ENCODE assay signal across 15 mouse cellular contexts in genomic region chr19:42072802-42073201, GRCm38 (mm10). TPM values are rescaled to one million over a fixed set of nuclear protein-coding genes. Genes with fewer than 3 reads are reported as not detected.
DNase-seq lines count a peak whose midpoint lies in the region; ATAC-seq and TF ChIP-seq lines count a peak whose summit lies in the region.
"Had no signal": no experiment of that assay in that cellular context is flagged by ENCODE, and none has a peak within 500 bp of the region (broad histone marks: within the 10 kb centered on the region; RNA-seq: fewer than 3 reads in every experiment).

No protein-coding gene starts in this region.

- H3K4me3 ChIP-seq in kidney, embryonic 14.5 days (ENCODE audit: low read length) = no peak overlapping the region
- no peak overlapping the region for H3K4me3 ChIP-seq in intestine, embryonic 16.5 days (ENCODE audit: low read length)
- H3K4me3 ChIP-seq in liver, embryonic 14.5 days (ENCODE audit: insufficient read depth in 1 of 2, low read depth in 2 of 2, low read length in 2 of 2) = no peak overlapping the region
- no peak overlapping the region for H3K4me3 ChIP-seq in forebrain, embryonic 14.5 days (ENCODE audit: low read depth, low read length)
- H3K4me3 ChIP-seq: heart, embryonic 12.5 days; hindbrain, embryonic 12.5 days; neural tube, embryonic 13.5 days; stomach, embryonic 15.5 days had no signal

- peak; percentile 60 for DNase-seq in kidney, adult 18-20 months
- DNase-seq in R1 (ENCODE audit: low read depth, low spot score) = peak; percentile 43
- no peak for DNase-seq in liver, embryonic 14.5 days (ENCODE audit: low read depth in 3 of 3, low spot score in 3 of 3)
- DNase-seq in T-cell, adult 2 months (ENCODE audit: low spot score) = no peak
- no peak for DNase-seq in layer of hippocampus, adult 9-10 months (ENCODE audit: low spot score)
- no peak for DNase-seq in forebrain, embryonic 14.5 days (ENCODE audit: low spot score)
- DNase-seq: cerebellum, adult 9-10 months; right cerebral cortex, postnatal 14 days had no signal

- ATAC-seq in kidney, embryonic 14.5 days (ENCODE audit: low FRiP score, low TSS enrichment) = no peak
- no peak for ATAC-seq in intestine, embryonic 16.5 days
- ATAC-seq in liver, embryonic 14.5 days (ENCODE audit: insufficient read depth) = 0 out of 2 replicates have a peak, but pooled peaks have one; percentile 31
- no peak for ATAC-seq in forebrain, embryonic 14.5 days

- no peaks in the 10 kb centered on the region for H3K27me3 ChIP-seq in kidney, embryonic 14.5 days (ENCODE audit: control insufficient read depth, insufficient read depth, low read length)
- no peaks in the 10 kb centered on the region for H3K27me3 ChIP-seq in intestine, embryonic 16.5 days (replicated peaks; ENCODE audit: control insufficient read depth, insufficient read depth, low read length)
- H3K27me3 ChIP-seq in liver, embryonic 14.5 days (ENCODE audit: control insufficient read depth, insufficient read depth, low read length) = no peaks in the 10 kb centered on the region
- H3K27me3 ChIP-seq in forebrain, embryonic 14.5 days (replicated peaks; ENCODE audit: control insufficient read depth, insufficient read depth, low read length) = no peaks in the 10 kb centered on the region
- H3K27me3 ChIP-seq: heart, embryonic 12.5 days; hindbrain, embryonic 12.5 days; neural tube, embryonic 13.5 days; stomach, embryonic 15.5 days had no signal

- TF ChIP-seq EP300 in liver, embryonic 14.5 days (IDR thresholded peaks at IDR 0.05; ENCODE audit: low read depth) = no peak

- no peak overlapping the region for H3K9ac ChIP-seq in kidney, embryonic 14.5 days (ENCODE audit: low read depth, low read length)
- no peak overlapping the region for H3K9ac ChIP-seq in intestine, embryonic 16.5 days (ENCODE audit: low read depth, low read length)
- no peak overlapping the region for H3K9ac ChIP-seq in liver, embryonic 14.5 days (replicated peaks)
- H3K9ac ChIP-seq in forebrain, embryonic 14.5 days (ENCODE audit: low read length) = no peak overlapping the region
- H3K9ac ChIP-seq: heart, embryonic 12.5 days; hindbrain, embryonic 12.5 days; neural tube, embryonic 13.5 days; stomach, embryonic 15.5 days had no signal

- H3K9me3 ChIP-seq in kidney, embryonic 14.5 days (ENCODE audit: control insufficient read depth, low read length) = no peaks in the 10 kb centered on the region
- no peaks in the 10 kb centered on the region for H3K9me3 ChIP-seq in intestine, embryonic 16.5 days (ENCODE audit: control insufficient read depth, low read length)
- no peaks in the 10 kb centered on the region for H3K9me3 ChIP-seq in liver, embryonic 14.5 days (ENCODE audit: control insufficient read depth, low read length)
- no peaks in the 10 kb centered on the region for H3K9me3 ChIP-seq in forebrain, embryonic 14.5 days (replicated peaks; ENCODE audit: control insufficient read depth, low read length)
- H3K9me3 ChIP-seq: heart, embryonic 12.5 days; hindbrain, embryonic 12.5 days; neural tube, embryonic 13.5 days; stomach, embryonic 15.5 days had no signal

- no peaks in the 10 kb centered on the region for H3K4me1 ChIP-seq in kidney, embryonic 14.5 days (ENCODE audit: control insufficient read depth, insufficient read depth, low read length)
- H3K4me1 ChIP-seq in intestine, embryonic 16.5 days (ENCODE audit: control insufficient read depth, insufficient read depth, low read length) = peaks cover 6% of the 10 kb centered on the region; the same call in 1 of the 2 replicates
- H3K4me1 ChIP-seq in liver, embryonic 14.5 days (replicated peaks; ENCODE audit: control insufficient read depth in 2 of 2, insufficient read depth in 2 of 2, low read length in 1 of 2) = peaks cover 0 to 6% of the 10 kb centered on the region in 2 experiments; a peak in 2 of 4 replicates
- H3K4me1 ChIP-seq in forebrain, embryonic 14.5 days (ENCODE audit: control insufficient read depth, insufficient read depth, low read length) = no peaks in the 10 kb centered on the region
- H3K4me1 ChIP-seq: hindbrain, embryonic 12.5 days; neural tube, embryonic 13.5 days; stomach, embryonic 15.5 days had no signal

- 61% methylated on average over 7 of the region's 7 CpGs for WGBS in kidney, embryonic 14.5 days
- 77% methylated on average over 7 of the region's 7 CpGs for WGBS in intestine, embryonic 16.5 days
- WGBS in liver, embryonic 14.5 days (ENCODE audit: insufficient replicate concordance) = 60% methylated on average over 7 of the region's 7 CpGs
- WGBS in forebrain, embryonic 14.5 days = 88% methylated on average over 7 of the region's 7 CpGs

- no peak overlapping the region for H3K27ac ChIP-seq in kidney, embryonic 14.5 days (ENCODE audit: low read depth, low read length)
- H3K27ac ChIP-seq in intestine, embryonic 16.5 days (ENCODE audit: low read length) = peak overlapping the region; percentile 65; the same call in 1 of the 2 replicates
- H3K27ac ChIP-seq in liver, embryonic 14.5 days = no peak overlapping the region; the same call in 1 of the 2 replicates
- no peak overlapping the region for H3K27ac ChIP-seq in forebrain, embryonic 14.5 days (ENCODE audit: low read depth, low read length)
- H3K27ac ChIP-seq: hindbrain, embryonic 12.5 days; neural tube, embryonic 13.5 days; stomach, embryonic 15.5 days had no signal

- peak; percentile 43 for TF ChIP-seq CTCF in liver, embryonic 14.5 days (IDR thresholded peaks at IDR 0.05; ENCODE audit: low read depth)

- no peak overlapping the region for H3K4me2 ChIP-seq in kidney, embryonic 14.5 days (replicated peaks; ENCODE audit: low read depth, low read length)
- H3K4me2 ChIP-seq in intestine, embryonic 16.5 days (ENCODE audit: low read depth, low read length) = no peak overlapping the region
- H3K4me2 ChIP-seq in liver, embryonic 14.5 days (ENCODE audit: low read depth) = no peak overlapping the region
- no peak overlapping the region for H3K4me2 ChIP-seq in forebrain, embryonic 14.5 days (ENCODE audit: low read length)
- H3K4me2 ChIP-seq: heart, embryonic 12.5 days; hindbrain, embryonic 12.5 days; midbrain, embryonic 11.5 days; neural tube, embryonic 13.5 days; stomach, embryonic 15.5 days had no signal

- peaks cover 13% of the 10 kb centered on the region for H3K36me3 ChIP-seq in kidney, embryonic 14.5 days (ENCODE audit: control insufficient read depth, insufficient read depth, low read length)
- H3K36me3 ChIP-seq in intestine, embryonic 16.5 days (ENCODE audit: control insufficient read depth, insufficient read depth, low read length) = no peaks in the 10 kb centered on the region
- no peaks in the 10 kb centered on the region for H3K36me3 ChIP-seq in liver, embryonic 14.5 days (replicated peaks; ENCODE audit: control insufficient read depth, insufficient read depth, low read depth)
- H3K36me3 ChIP-seq in forebrain, embryonic 14.5 days (ENCODE audit: control insufficient read depth, insufficient read depth, low read length) = peaks cover 30% of the 10 kb centered on the region
- H3K36me3 ChIP-seq: stomach, embryonic 15.5 days had no signal

RNA-seq across cellular contexts. Expression of gene Morn4, which starts 13.4 kb away (rescaled TPM):
- 27.8 and 33.6 TPM in 2 replicates for polyA plus RNA-seq in kidney, embryonic 14.5 days (2014; fragmentation: Nextera tagmentation; extraction: Ambion mirVana)
- 13.9 and 15.8 TPM in 2 replicates for polyA plus RNA-seq in intestine, embryonic 16.5 days (2015; fragmentation: Nextera tagmentation; extraction: Ambion mirVana)
- 1.5 and 1.6 TPM in 2 replicates for polyA plus RNA-seq in liver, embryonic 14.5 days (2012; rRNA removed)
- polyA plus RNA-seq in liver, embryonic 14.5 days (2014; fragmentation: Nextera tagmentation; extraction: Ambion mirVana) = 1.4 TPM in 2 replicates
- polyA plus RNA-seq in forebrain, embryonic 14.5 days (2014; fragmentation: Nextera tagmentation; extraction: Ambion mirVana) = 166 TPM in 2 replicates

RNA-seq across cellular contexts. Expression of gene Pi4k2a, which starts 17.5 kb away (rescaled TPM):
- polyA plus RNA-seq in kidney, embryonic 14.5 days (2014; fragmentation: Nextera tagmentation; extraction: Ambion mirVana) = 26.0 and 37.8 TPM in 2 replicates
- polyA plus RNA-seq in intestine, embryonic 16.5 days (2015; fragmentation: Nextera tagmentation; extraction: Ambion mirVana) = 6.4 and 6.6 TPM in 2 replicates
- polyA plus RNA-seq in liver, embryonic 14.5 days (2012; rRNA removed) = 8.1 and 8.6 TPM in 2 replicates
- polyA plus RNA-seq in liver, embryonic 14.5 days (2014; fragmentation: Nextera tagmentation; extraction: Ambion mirVana) = 9.1 and 11.6 TPM in 2 replicates
- 13.2 and 19.5 TPM in 2 replicates for polyA plus RNA-seq in forebrain, embryonic 14.5 days (2014; fragmentation: Nextera tagmentation; extraction: Ambion mirVana)

RNA-seq across cellular contexts. Expression of gene 4933411K16Rik, which starts 20.8 kb away (rescaled TPM):
- polyA plus RNA-seq in kidney, embryonic 14.5 days (2014; fragmentation: Nextera tagmentation; extraction: Ambion mirVana) = 0.33 and 0.61 TPM in 2 replicates
- 0.16 TPM in 1 of 2 replicates, not detected in the other for polyA plus RNA-seq in intestine, embryonic 16.5 days (2015; fragmentation: Nextera tagmentation; extraction: Ambion mirVana)
- polyA plus RNA-seq in liver, embryonic 14.5 days (2012; rRNA removed) = 0.92 and 1.1 TPM in 2 replicates
- polyA plus RNA-seq in liver, embryonic 14.5 days (2014; fragmentation: Nextera tagmentation; extraction: Ambion mirVana) = not detected in 2 replicates
- polyA plus RNA-seq in forebrain, embryonic 14.5 days (2014; fragmentation: Nextera tagmentation; extraction: Ambion mirVana) = not detected in 2 replicates
- polyA plus RNA-seq: heart, embryonic 12.5 days; hindbrain, embryonic 12.5 days; neural tube, embryonic 13.5 days; stomach, embryonic 15.5 days had no signal

RNA-seq across cellular contexts. Expression of gene Hoga1, which starts 27.4 kb away (rescaled TPM):
- 7.2 and 9.8 TPM in 2 replicates for polyA plus RNA-seq in kidney, embryonic 14.5 days (2014; fragmentation: Nextera tagmentation; extraction: Ambion mirVana)
- 2.2 and 2.7 TPM in 2 replicates for polyA plus RNA-seq in intestine, embryonic 16.5 days (2015; fragmentation: Nextera tagmentation; extraction: Ambion mirVana)
- polyA plus RNA-seq in liver, embryonic 14.5 days (2012; rRNA removed) = 22.1 and 25.8 TPM in 2 replicates
- 30.4 and 36.8 TPM in 2 replicates for polyA plus RNA-seq in liver, embryonic 14.5 days (2014; fragmentation: Nextera tagmentation; extraction: Ambion mirVana)
- 0.76 and 0.90 TPM in 2 replicates for polyA plus RNA-seq in forebrain, embryonic 14.5 days (2014; fragmentation: Nextera tagmentation; extraction: Ambion mirVana)

RNA-seq across cellular contexts. Expression of gene Ankrd2, which starts 37.0 kb away (rescaled TPM):
- polyA plus RNA-seq in kidney, embryonic 14.5 days (2014; fragmentation: Nextera tagmentation; extraction: Ambion mirVana) = not detected in 2 replicates
- polyA plus RNA-seq in intestine, embryonic 16.5 days (2015; fragmentation: Nextera tagmentation; extraction: Ambion mirVana) = 0.16 TPM in 1 of 2 replicates, not detected in the other
- 0.08 TPM in 1 of 2 replicates, not detected in the other for polyA plus RNA-seq in liver, embryonic 14.5 days (2012; rRNA removed)
- polyA plus RNA-seq in liver, embryonic 14.5 days (2014; fragmentation: Nextera tagmentation; extraction: Ambion mirVana) = not detected in 2 replicates
- 0.47 TPM in 2 replicates for polyA plus RNA-seq in forebrain, embryonic 14.5 days (2014; fragmentation: Nextera tagmentation; extraction: Ambion mirVana)
- polyA plus RNA-seq: heart, embryonic 12.5 days; hindbrain, embryonic 12.5 days; midbrain, embryonic 11.5 days had no signal

Comparison
In these comparisons a context has a peak if more than half of its experiments do, and no peak if none do; other contexts are left out.
1. DNase-seq: peak in kidney, adult 18-20 months (single experiment) and R1 (single experiment); none in liver, embryonic 14.5 days (0 of 3), T-cell, adult 2 months (single experiment), layer of hippocampus, adult 9-10 months (single experiment) and forebrain, embryonic 14.5 days (single experiment).